Mouse (Mus musculus): ENCODE results near the gene Sp9. TPM values are rescaled to one million over a fixed set of nuclear protein-coding genes. Genes with fewer than 3 reads are reported as not detected.
A peak's percentile ranks its signal among the peaks of the same experiment; 100 is the strongest.

Gene Sp9
- polyA plus RNA-seq, 1 experiment from 2014 or later: not detected

GRCm38 (mm10) chr2:73301979-73302378 is 30.3 kb downstream of the Sp9 start:
- Histone ChIP-seq H3K4me3 (no peak overlapping the region), H3K27ac (no peak overlapping the region), H3K27me3 (ENCODE audit: insufficient read depth, poor library complexity, severe bottlenecking) (no peaks in the 10 kb centered on the region), H3K4me1 (no peaks in the 10 kb centered on the region), H3K36me3 (peaks cover 50% of the 10 kb centered on the region), H3K9me3 (no peaks in the 10 kb centered on the region)
- no peak for DNase-seq (ENCODE audit: low spot score)
- 51% methylated on average over 1 of the region's 1 CpGs for WGBS

- Histone ChIP-seq H3K27me3 (ENCODE audit: insufficient read depth, poor library complexity, severe bottlenecking) (no peaks in the 10 kb centered on the region), H3K27ac (no peak overlapping the region), H3K36me3 (peaks cover 57% of the 10 kb centered on the region), H3K9me3 (no peaks in the 10 kb centered on the region), H3K4me3 (no peak overlapping the region), H3K4me1 (no peaks in the 10 kb centered on the region)
- DNase-seq (ENCODE audit: low spot score): no peak
- WGBS: 89% methylated on average over 9 of the region's 9 CpGs
Measured at GRCm38 (mm10) chr2:73302722-73303121, 31.0 kb downstream of the Sp9 start.

- H3K36me3 ChIP-seq: peaks cover 69% of the 10 kb centered on the region
Measured at GRCm38 (mm10) chr2:73304506-73304905, 32.8 kb downstream of the Sp9 start.

GRCm38 (mm10) chr2:73306006-73306405 is 34.3 kb downstream of the Sp9 start:
- no peak overlapping the region for H3K27ac ChIP-seq
- H3K4me3 ChIP-seq: no peak overlapping the region
- 93% methylated on average over 7 of the region's 7 CpGs for WGBS
- H3K36me3 ChIP-seq: peaks cover 68% of the 10 kb centered on the region
- no peaks in the 10 kb centered on the region for H3K9me3 ChIP-seq
- H3K27me3 ChIP-seq (ENCODE audit: insufficient read depth, poor library complexity, severe bottlenecking): no peaks in the 10 kb centered on the region
- peaks cover 2% of the 10 kb centered on the region; the same call in 1 of the 2 replicates for H3K4me1 ChIP-seq
- no peak for DNase-seq (ENCODE audit: low spot score)

More at GRCm38 (mm10) chr2:73304506-73304905, 32.8 kb downstream of the Sp9 start:
- Histone ChIP-seq H3K9me3 (no peaks in the 10 kb centered on the region), H3K4me3 (no peak overlapping the region), H3K4me1 (no peaks in the 10 kb centered on the region), H3K27me3 (ENCODE audit: insufficient read depth, poor library complexity, severe bottlenecking) (no peaks in the 10 kb centered on the region), H3K27ac (no peak overlapping the region)
- DNase-seq (ENCODE audit: low spot score): no peak
- WGBS: 90% methylated on average over 5 of the region's 5 CpGs

GRCm38 (mm10) chr2:73312152-73313116 is 40.7 kb downstream of the Sp9 start, which contains the start of the genes Scrn3 and Cir1:
Scrn3 (plus strand) TSS chr2:73312601.
Cir1 (minus strand) TSS chr2:73312701.
- Histone ChIP-seq H3K4me1 (peaks cover 15% of the 10 kb centered on the region), H3K27ac (peak within 1 kb of the TSS; percentile 94), H3K4me3 (peak within 1 kb of the TSS; percentile 90), H3K9me3 (no peaks in the 10 kb centered on the region), H3K36me3 (peaks cover 26% of the 10 kb centered on the region), H3K27me3 (ENCODE audit: insufficient read depth, poor library complexity, severe bottlenecking) (no peaks in the 10 kb centered on the region)
- DNase-seq (ENCODE audit: low spot score): peak; percentile 99
- under 1% methylated on average over 64 of the region's 64 CpGs for WGBS

- H3K27ac ChIP-seq: peak overlapping the region; percentile 94
- DNase-seq (ENCODE audit: low spot score): no peak
- 37% methylated on average over 14 of the region's 14 CpGs for WGBS
- peaks cover 23% of the 10 kb centered on the region for H3K36me3 ChIP-seq
- H3K27me3 ChIP-seq (ENCODE audit: insufficient read depth, poor library complexity, severe bottlenecking): no peaks in the 10 kb centered on the region
- no peaks in the 10 kb centered on the region for H3K9me3 ChIP-seq
- peak overlapping the region; percentile 90 for H3K4me3 ChIP-seq
- peaks cover 15% of the 10 kb centered on the region for H3K4me1 ChIP-seq
Measured at GRCm38 (mm10) chr2:73313117-73313501, 41.4 kb downstream of the Sp9 start.

GRCm38 (mm10) chr2:73314311-73314710 is 42.6 kb downstream of the Sp9 start:
- Histone ChIP-seq H3K4me3 (no peak overlapping the region), H3K27ac (no peak overlapping the region; the same call in 1 of the 2 replicates), H3K27me3 (ENCODE audit: insufficient read depth, poor library complexity, severe bottlenecking) (no peaks in the 10 kb centered on the region), H3K36me3 (peaks cover 15% of the 10 kb centered on the region; the same call in 1 of the 2 replicates), H3K9me3 (no peaks in the 10 kb centered on the region), H3K4me1 (peaks cover 15% of the 10 kb centered on the region)
- DNase-seq (ENCODE audit: low spot score): no peak
- WGBS: 93% methylated on average over 3 of the region's 3 CpGs

GRCm38 (mm10) chr2:73317426-73317825 is 45.7 kb downstream of the Sp9 start:
- no peak for DNase-seq (ENCODE audit: low spot score)
- peaks cover 12% of the 10 kb centered on the region; the same call in 1 of the 2 replicates for H3K36me3 ChIP-seq
- WGBS: 92% methylated on average over 9 of the region's 9 CpGs
- H3K9me3 ChIP-seq: no peaks in the 10 kb centered on the region
- no peak overlapping the region for H3K4me3 ChIP-seq
- peaks cover 3% of the 10 kb centered on the region for H3K4me1 ChIP-seq
- no peaks in the 10 kb centered on the region for H3K27me3 ChIP-seq (ENCODE audit: insufficient read depth, poor library complexity, severe bottlenecking)
- no peak overlapping the region for H3K27ac ChIP-seq

- Histone ChIP-seq H3K9me3 (no peaks in the 10 kb centered on the region), H3K27ac (no peak overlapping the region), H3K4me3 (no peak overlapping the region), H3K27me3 (ENCODE audit: insufficient read depth, poor library complexity, severe bottlenecking) (no peaks in the 10 kb centered on the region), H3K4me1 (no peaks in the 10 kb centered on the region), H3K36me3 (peaks cover 12% of the 10 kb centered on the region; the same call in 1 of the 2 replicates)
- 77% methylated on average over 5 of the region's 5 CpGs for WGBS
- no peak for DNase-seq (ENCODE audit: low spot score)
Measured at GRCm38 (mm10) chr2:73319218-73319617, 47.5 kb downstream of the Sp9 start.

- H3K27ac ChIP-seq: no peak overlapping the region
- no peaks in the 10 kb centered on the region for H3K9me3 ChIP-seq
- no peak for DNase-seq (ENCODE audit: low spot score)
- no peaks in the 10 kb centered on the region for H3K27me3 ChIP-seq (ENCODE audit: insufficient read depth, poor library complexity, severe bottlenecking)
- peaks cover 9% of the 10 kb centered on the region; the same call in 1 of the 2 replicates for H3K36me3 ChIP-seq
- no peaks in the 10 kb centered on the region for H3K4me1 ChIP-seq
- WGBS: 51% methylated on average over 12 of the region's 12 CpGs
- no peak overlapping the region for H3K4me3 ChIP-seq
Measured at GRCm38 (mm10) chr2:73322991-73323390, 51.3 kb downstream of the Sp9 start.

- Histone ChIP-seq H3K27ac (no peak overlapping the region), H3K4me1 (no peaks in the 10 kb centered on the region), H3K9me3 (no peaks in the 10 kb centered on the region), H3K36me3 (no peaks in the 10 kb centered on the region), H3K4me3 (no peak overlapping the region), H3K27me3 (ENCODE audit: insufficient read depth, poor library complexity, severe bottlenecking) (no peaks in the 10 kb centered on the region)
- DNase-seq (ENCODE audit: low spot score): no peak
- WGBS: 91% methylated on average over 5 of the region's 5 CpGs
Measured at GRCm38 (mm10) chr2:73325871-73326270, 54.1 kb downstream of the Sp9 start.

Measured in heart, embryonic 10.5 days (tissue).